Mouse (Mus musculus) liver, embryonic 12.5 days (tissue): ENCODE data around the gene Zfp629. TPM values are rescaled to one million over a fixed set of nuclear protein-coding genes. Genes with fewer than 3 reads are reported as not detected.
"Not testable (repeated sequence)": the region's sequence is repeated elsewhere in the genome, so short reads cannot be mapped to it uniquely, and the experiment has no call there.

Source experiments
- ATAC-seq: fragments of 200-750 bp; cut with Nextera tagmentation; 2 replicates; pipeline ENCODE4 v1.8.0; 2017; ENCODE audit warnings: moderate number of reproducible peaks, mild to moderate bottlenecking, moderate library complexity
- H3K27ac ChIP-seq: fragments of 300-500 bp; sonication (generic); 2 replicates; pipeline ENCODE4 v1.5.1; 2016; ENCODE audit warnings: mild to moderate bottlenecking
- H3K27me3 ChIP-seq: fragments of 300-500 bp; sonication (generic); replicated peaks from 2 replicates; pipeline ENCODE4 v1.6.1; 2016; ENCODE audit warnings: mild to moderate bottlenecking, moderate library complexity
- H3K36me3 ChIP-seq: fragments of 300-500 bp; sonication (generic); 2 replicates; pipeline ENCODE4 v1.6.1; 2016; ENCODE audit warnings: mild to moderate bottlenecking, moderate library complexity
- H3K4me1 ChIP-seq: fragments of 300-500 bp; sonication (generic); 2 replicates; pipeline ENCODE4 v1.6.1; 2016
- H3K4me2 ChIP-seq: fragments of 300-500 bp; sonication (generic); 2 replicates; pipeline ENCODE4 v1.6.1; 2016; ENCODE audit warnings: mild to moderate bottlenecking, moderate library complexity
- H3K4me3 ChIP-seq: fragments of 300-500 bp; sonication (generic); 2 replicates; pipeline ENCODE4 v1.5.1; 2016; ENCODE audit warnings: mild to moderate bottlenecking, moderate library complexity
- H3K9ac ChIP-seq: fragments of 300-500 bp; sonication (generic); 2 replicates; pipeline ENCODE4 v1.6.1; 2016; ENCODE audit warnings: mild to moderate bottlenecking, moderate library complexity
- H3K9me3 ChIP-seq: fragments of 300-500 bp; sonication (generic); replicated peaks from 2 replicates; pipeline ENCODE4 v1.6.1; 2016; ENCODE audit warnings: mild to moderate bottlenecking, moderate library complexity
- WGBS: fragments of 180-500 bp; shearing (Covaris S2); methylation state at CpG from one replicate; pipeline ENCODE4 v1.1.7; 2016; ENCODE audit not compliant: insufficient replicate concordance; 5-methylcytosine and 5-hydroxymethylcytosine counted together
- polyA plus RNA-seq: library from polyadenylated mRNA; unstranded; fragments of >200 nt; fragmentation: Nextera tagmentation; extraction: Ambion mirVana; gene quantifications from 2 replicates; pipeline ENCODE4 v1.2.1, GENCODE M21; 2016

Zfp629 gene
- polyA plus RNA-seq, 1 experiment from 2014 or later: 3.8 TPM

DNA sequence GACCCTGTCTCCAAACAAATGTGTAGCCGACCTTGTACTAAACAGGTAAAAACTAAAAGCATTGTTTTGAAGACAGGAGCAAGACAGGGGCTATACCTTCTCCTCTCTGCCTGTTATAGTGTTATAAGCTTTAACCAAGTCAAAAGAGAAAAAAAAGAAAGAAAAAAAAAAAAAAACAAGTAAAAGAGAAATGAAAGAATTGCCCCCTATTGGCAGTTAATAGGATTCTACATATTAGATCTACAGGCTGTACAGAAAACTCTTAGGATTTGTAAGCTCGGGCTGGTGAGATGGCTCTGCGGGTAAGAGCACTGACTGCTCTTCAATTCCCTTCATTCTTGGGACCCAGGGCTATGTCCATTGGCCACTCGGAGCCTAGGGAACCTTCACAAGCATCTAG lies 26.7 kb upstream of the Zfp629 start:
- Histone ChIP-seq H3K27ac (no peak overlapping the region), H3K27me3 (peaks cover 65% of the 10 kb centered on the region), H3K36me3 (no peaks in the 10 kb centered on the region), H3K4me1 (peaks cover 3% of the 10 kb centered on the region; the same call in 1 of the 2 replicates), H3K4me2 (no peak overlapping the region), H3K4me3 (no peak overlapping the region), H3K9ac (no peak overlapping the region), H3K9me3 (no peaks in the 10 kb centered on the region)
- ATAC-seq: no peak
- 54% methylated on average over 4 of the region's 4 CpGs for WGBS

DNA sequence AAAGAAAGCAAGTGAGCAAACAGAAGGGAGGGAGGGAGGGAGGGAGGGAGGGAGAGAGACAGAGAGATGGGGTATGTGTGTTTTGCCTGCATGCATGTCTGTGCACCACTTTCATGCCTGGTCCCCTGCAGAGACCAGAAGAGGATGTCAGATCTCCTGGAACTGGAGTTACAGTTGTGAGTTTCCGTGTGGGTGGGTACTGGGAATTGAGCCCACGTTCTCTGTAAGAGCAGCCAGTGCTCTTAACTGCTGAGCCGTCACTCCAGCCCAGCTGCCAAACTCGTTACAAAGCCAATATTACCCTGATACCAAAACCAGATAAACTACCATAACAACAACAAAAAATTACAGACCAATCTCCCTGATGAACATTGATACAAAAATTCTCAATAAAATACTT lies 25.7 kb upstream of the Zfp629 start:
- no peaks in the 10 kb centered on the region for H3K36me3 ChIP-seq
- no peak for ATAC-seq
- H3K9me3 ChIP-seq: no peaks in the 10 kb centered on the region
- WGBS: 39% methylated on average over 4 of the region's 4 CpGs
- no peak overlapping the region for H3K4me2 ChIP-seq
- no peak overlapping the region for H3K9ac ChIP-seq
- H3K27me3 ChIP-seq: peaks cover 70% of the 10 kb centered on the region
- H3K4me1 ChIP-seq: peaks cover 9% of the 10 kb centered on the region
- no peak overlapping the region for H3K4me3 ChIP-seq
- no peak overlapping the region for H3K27ac ChIP-seq

DNA sequence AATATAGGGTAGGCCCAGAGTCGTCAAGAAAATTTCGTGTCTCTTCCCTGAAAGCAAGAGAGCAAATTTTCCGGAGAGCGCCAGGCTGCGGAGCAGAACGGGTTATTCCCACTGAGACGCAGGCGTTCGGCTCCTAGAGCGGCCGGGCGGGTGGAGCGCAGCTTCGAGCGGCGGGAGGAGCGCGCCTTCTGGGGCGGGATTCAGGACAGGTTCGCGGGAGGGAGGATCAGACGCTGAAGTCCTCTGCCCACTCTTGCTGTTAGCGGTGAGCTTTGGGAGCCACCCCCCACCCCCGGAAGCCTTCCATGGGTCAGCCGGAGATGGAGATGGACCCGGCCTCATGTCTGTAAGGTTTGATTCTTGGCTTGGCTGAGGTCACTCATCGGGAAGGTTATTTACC lies 21.4 kb upstream of the Zfp629 start:
- ATAC-seq: no peak
- Histone ChIP-seq H3K9me3 (no peaks in the 10 kb centered on the region), H3K4me2 (peak overlapping the region; percentile 59), H3K4me1 (peaks cover 9% of the 10 kb centered on the region), H3K36me3 (no peaks in the 10 kb centered on the region), H3K27me3 (peaks cover 60% of the 10 kb centered on the region), H3K27ac (no peak overlapping the region), H3K4me3 (peak overlapping the region; percentile 47), H3K9ac (peak overlapping the region; percentile 12; the same call in 1 of the 2 replicates)
- WGBS: 2% methylated on average over 27 of the region's 27 CpGs

DNA sequence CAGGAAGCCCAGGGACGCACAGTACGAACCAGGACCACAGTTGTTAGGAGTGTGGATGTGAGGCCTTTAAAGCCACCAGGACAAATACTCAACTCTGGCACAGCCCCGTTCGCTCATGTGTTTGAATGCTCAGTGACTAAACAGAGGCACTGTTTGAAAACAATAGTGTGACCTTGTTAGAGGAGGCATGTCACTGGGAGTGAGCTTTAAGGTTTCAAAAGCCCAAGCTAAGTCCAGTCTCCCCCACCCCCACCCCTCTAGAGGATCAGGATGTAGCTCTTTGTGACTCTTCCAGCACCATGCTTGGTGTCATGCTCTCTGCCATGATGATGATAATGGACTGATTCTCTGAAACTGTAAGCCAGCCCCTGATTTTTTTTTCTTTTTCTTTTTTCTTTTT lies 15.8 kb upstream of the Zfp629 start:
- Histone ChIP-seq H3K9ac (no peak overlapping the region), H3K4me1 (peaks cover 14% of the 10 kb centered on the region), H3K27ac (no peak overlapping the region), H3K27me3 (peaks cover 19% of the 10 kb centered on the region), H3K4me3 (no peak overlapping the region), H3K36me3 (no peaks in the 10 kb centered on the region), H3K9me3 (no peaks in the 10 kb centered on the region), H3K4me2 (no peak overlapping the region)
- ATAC-seq: no peak
- WGBS: 84% methylated on average over 4 of the region's 4 CpGs

DNA sequence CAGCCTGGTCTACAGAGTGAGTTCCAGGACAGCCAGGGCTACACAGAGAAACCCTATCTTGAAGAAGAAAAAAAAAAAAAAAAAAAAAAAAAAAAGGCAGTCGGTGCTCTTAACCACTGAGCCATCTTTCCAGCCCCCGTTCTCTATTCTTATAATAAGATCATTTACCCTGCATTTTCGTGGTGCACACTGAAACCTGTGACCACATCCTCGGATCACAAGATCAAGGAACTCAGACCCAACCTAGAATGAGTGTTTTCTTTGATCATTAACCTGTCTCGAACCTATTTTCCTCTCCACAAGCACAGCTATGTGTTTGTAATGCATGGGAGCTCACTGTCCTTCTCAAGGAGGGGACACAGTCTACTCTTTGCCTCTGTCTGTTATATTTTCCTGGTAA lies 13.0 kb upstream of the Zfp629 start:
- no peak overlapping the region for H3K27ac ChIP-seq
- H3K27me3 ChIP-seq: no peaks in the 10 kb centered on the region; the same call in 1 of the 2 replicates
- H3K9me3 ChIP-seq: no peaks in the 10 kb centered on the region
- H3K4me1 ChIP-seq: peaks cover 19% of the 10 kb centered on the region
- no peak overlapping the region for H3K4me2 ChIP-seq
- 67% methylated on average over 5 of the region's 5 CpGs for WGBS
- ATAC-seq: no peak
- H3K36me3 ChIP-seq: no peaks in the 10 kb centered on the region
- H3K9ac ChIP-seq: no peak overlapping the region
- no peak overlapping the region for H3K4me3 ChIP-seq

DNA sequence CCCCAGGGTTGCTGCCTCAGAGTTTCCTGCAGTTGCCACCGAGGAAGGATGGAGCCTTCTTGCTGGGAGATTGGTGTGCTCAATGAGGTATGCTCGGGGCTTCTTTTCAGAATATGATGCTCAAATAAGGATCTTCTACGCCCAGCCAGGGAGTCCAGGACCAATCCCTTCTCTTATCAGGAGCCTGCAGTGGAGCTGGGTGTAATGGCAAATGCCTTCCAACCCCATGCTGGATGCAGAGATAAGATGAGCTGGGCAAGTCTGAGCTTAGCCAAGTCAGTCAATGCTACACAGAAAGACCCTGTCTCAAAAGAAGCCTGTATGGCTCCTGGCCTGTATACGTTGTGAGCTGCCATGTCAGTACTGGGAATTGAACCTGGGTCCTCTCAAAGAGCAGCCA lies 10.9 kb upstream of the Zfp629 start:
- H3K27ac ChIP-seq: peak overlapping the region; percentile 84
- ATAC-seq: peak; percentile 100
- H3K9ac ChIP-seq: peak overlapping the region; percentile 36; the same call in 1 of the 2 replicates
- peaks cover 19% of the 10 kb centered on the region for H3K4me1 ChIP-seq
- H3K27me3 ChIP-seq: no peaks in the 10 kb centered on the region; the same call in 1 of the 2 replicates
- whole genome bisulfite sequencing: 30% methylated on average over 4 of the region's 4 CpGs
- peak overlapping the region; percentile 31 for H3K4me3 ChIP-seq
- no peaks in the 10 kb centered on the region for H3K36me3 ChIP-seq
- peak overlapping the region; percentile 63 for H3K4me2 ChIP-seq
- H3K9me3 ChIP-seq: no peaks in the 10 kb centered on the region

DNA sequence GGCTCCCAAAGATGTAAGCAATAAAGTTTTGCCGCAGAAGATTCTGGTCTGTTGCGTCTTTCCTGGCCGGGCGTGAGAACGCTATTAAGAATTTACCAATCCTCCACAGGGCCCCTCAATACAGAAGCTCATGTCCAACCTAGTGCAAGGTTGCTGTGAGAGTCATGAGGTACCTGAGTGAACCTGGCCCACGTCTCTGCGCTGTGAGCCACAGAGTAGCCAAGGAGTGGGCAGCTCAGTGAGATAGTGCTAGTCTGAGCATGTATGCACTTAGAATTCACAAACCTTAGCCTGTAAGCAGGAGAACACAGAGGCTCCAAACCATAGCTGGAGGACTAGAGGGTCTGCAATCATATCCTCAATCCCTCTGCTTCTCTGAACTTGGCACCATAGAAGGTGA lies 10.4 kb upstream of the Zfp629 start:
- Histone ChIP-seq H3K4me1 (peaks cover 19% of the 10 kb centered on the region), H3K36me3 (no peaks in the 10 kb centered on the region), H3K27me3 (no peaks in the 10 kb centered on the region; the same call in 1 of the 2 replicates), H3K4me3 (peak overlapping the region; percentile 31), H3K9me3 (no peaks in the 10 kb centered on the region), H3K9ac (peak overlapping the region; percentile 36; the same call in 1 of the 2 replicates), H3K27ac (peak overlapping the region; percentile 84), H3K4me2 (peak overlapping the region; percentile 63)
- 90% methylated on average over 7 of the region's 7 CpGs for WGBS
- 0 out of 2 replicates have a peak, but pooled peaks have one; percentile 31 for ATAC-seq

DNA sequence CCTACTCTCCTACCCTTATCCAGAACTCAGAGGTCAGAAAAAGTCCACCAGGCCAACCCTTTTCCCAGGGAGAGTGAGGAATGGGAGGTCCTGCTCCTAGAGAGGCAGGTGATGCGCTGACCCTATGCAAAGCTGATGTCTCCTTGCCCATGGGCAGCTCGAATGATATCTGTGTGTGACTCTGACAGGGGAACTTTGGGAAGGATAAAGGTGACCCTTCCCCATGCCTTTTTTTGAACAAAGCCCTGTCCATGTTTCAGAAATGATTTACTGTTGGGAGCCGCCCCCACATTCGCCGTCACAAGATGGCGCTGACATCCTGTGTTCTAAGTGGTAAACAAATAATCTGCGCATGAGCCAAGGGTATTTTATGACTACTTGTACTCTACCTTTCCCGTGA lies 2.8 kb upstream of the Zfp629 start:
- H3K36me3 ChIP-seq, H3K27ac ChIP-seq, H3K4me3 ChIP-seq, H3K9ac ChIP-seq, H3K27me3 ChIP-seq, H3K4me2 ChIP-seq, ATAC-seq, H3K9me3 ChIP-seq: not testable (repeated sequence)
- WGBS: 89% methylated on average over 7 of the region's 8 CpGs
- peaks cover 27% of the 10 kb centered on the region for H3K4me1 ChIP-seq

DNA sequence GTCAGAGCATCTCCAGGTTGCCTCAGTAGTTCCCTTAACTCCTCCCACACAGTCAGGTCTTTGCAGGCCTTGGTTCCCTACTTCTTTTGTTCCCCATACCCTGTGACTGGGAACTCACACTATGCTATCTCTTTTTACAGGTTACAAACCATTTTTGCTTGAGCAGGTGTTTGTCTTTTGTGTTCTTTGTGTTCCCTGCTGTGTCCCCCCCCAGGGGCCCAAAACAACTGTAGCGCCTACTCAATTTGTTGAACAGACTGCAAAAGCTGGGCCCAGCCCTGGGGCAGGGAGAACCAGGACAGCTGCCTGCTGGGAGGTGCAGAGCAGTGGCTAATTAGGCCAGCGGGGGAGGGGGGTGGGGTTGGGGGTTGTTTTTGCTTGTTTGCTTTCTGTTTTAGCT lies 2.4 kb upstream of the Zfp629 start:
- no peaks in the 10 kb centered on the region for H3K36me3 ChIP-seq
- 61% methylated on average over 2 of the region's 2 CpGs for WGBS

DNA sequence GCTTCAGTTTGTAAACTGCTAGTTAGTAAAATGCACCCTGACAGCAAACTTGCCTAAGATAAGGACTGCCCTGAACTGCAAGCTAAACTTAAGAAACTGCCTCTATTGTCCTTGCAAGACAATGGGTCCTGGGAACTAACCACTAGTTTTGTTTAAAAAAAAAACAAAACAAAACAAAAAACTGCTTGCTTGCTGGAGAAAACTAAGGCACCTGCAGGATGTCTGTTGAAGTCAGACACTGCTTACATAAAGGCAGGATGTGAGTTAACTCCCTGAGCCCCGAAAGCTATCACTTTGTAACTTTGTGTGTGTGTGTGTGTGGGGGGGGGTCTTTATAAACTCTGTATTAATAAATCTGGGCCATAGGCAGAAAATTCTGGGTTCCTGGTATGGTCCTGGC lies 1.3 kb upstream of the Zfp629 start:
- peaks cover 11% of the 10 kb centered on the region for H3K36me3 ChIP-seq
- 61% methylated on average over 1 of the region's 1 CpGs for WGBS
- H3K27ac ChIP-seq: no peak overlapping the region
- H3K4me2 ChIP-seq: no peak overlapping the region
- H3K4me3 ChIP-seq: no peak overlapping the region
- ATAC-seq: no peak
- H3K9ac ChIP-seq: no peak overlapping the region
- peaks cover 27% of the 10 kb centered on the region for H3K4me1 ChIP-seq
- 0 out of 2 replicates have a peak, but pooled peaks cover 7% of the 10 kb centered on the region for H3K27me3 ChIP-seq
- no peaks in the 10 kb centered on the region for H3K9me3 ChIP-seq

More for the DNA sequence above, 2.4 kb upstream of the Zfp629 start:
- Histone ChIP-seq H3K4me3 (no peak overlapping the region), H3K4me2 (no peak overlapping the region), H3K27me3 (0 out of 2 replicates have a peak, but pooled peaks cover 7% of the 10 kb centered on the region), H3K27ac (no peak overlapping the region), H3K9me3 (no peaks in the 10 kb centered on the region), H3K9ac (no peak overlapping the region), H3K4me1 (peaks cover 27% of the 10 kb centered on the region)
- ATAC-seq: no peak

DNA sequence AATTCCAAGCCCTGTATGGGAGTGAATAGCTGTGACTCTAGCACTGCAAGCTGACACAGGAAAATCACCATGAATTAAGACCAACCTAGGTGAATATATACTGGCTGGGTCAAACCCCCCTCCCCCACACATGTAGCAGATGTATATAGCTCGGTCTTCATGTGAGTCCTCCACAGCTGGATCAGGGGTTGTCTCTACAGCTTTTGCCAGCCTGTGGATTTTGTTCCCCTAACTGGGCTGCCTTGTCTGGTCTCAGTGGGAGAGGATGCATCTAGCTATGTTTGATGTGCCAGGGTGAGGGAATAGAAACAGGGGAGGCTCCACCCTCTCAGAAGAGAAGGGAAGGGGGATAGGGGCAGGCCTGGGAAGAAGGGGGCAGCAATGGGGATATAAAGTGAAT lies 739 bp upstream of the Zfp629 start:
- Histone ChIP-seq H3K9me3 (0 out of 2 replicates have a peak, but pooled peaks cover 5% of the 10 kb centered on the region), H3K36me3 (peaks cover 16% of the 10 kb centered on the region), H3K4me3 (no peak overlapping the region), H3K27ac (no peak overlapping the region), H3K27me3 (0 out of 2 replicates have a peak, but pooled peaks cover 7% of the 10 kb centered on the region), H3K9ac (no peak overlapping the region), H3K4me1 (peaks cover 27% of the 10 kb centered on the region), H3K4me2 (no peak overlapping the region)
- no peak for ATAC-seq
- WGBS: 58% methylated on average over 1 of the region's 1 CpGs

DNA sequence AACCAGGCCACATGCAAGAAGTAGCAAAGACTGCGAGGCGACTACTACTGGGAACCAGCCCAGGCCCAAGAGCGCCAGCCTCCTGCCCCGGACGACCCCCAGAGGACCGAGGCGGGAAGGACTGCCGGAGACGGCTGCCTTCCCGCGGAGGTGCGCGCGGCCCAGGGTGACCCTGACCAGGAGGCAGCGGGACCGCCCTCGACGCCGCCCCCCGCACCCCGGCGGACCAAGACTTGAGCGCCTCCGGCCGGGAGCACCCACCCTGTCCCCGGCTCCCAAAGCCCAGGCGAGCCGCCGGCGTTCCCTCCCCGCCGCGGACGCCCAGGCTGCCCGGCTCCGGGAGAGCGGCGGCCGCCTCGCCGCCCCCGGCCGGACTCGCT lies 1.1 kb downstream of the Zfp629 start:
- peaks cover 27% of the 10 kb centered on the region for H3K4me1 ChIP-seq
- ATAC-seq: peak; percentile 61
- H3K27me3 ChIP-seq: 0 out of 2 replicates have a peak, but pooled peaks cover 7% of the 10 kb centered on the region

DNA sequence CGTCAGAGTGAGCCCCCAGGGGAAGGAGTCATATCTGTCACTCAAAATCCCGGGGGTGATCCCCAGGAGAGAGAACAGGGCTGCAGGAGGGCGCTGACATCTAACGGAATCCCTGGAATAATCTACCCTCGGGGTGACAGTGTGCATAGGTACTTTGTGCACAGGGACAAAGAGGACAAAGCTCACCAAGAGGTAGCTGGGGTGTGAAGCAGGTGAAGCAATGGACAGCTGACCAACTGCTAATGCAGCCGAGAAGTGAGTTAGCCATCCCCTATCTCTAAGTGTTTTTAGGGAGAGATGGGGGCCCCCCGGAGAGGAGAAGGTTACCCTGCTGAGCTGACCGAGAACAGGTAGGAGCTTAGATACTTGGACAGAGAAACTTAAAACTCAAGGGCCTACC lies 1.5 kb downstream of the Zfp629 start:
- Histone ChIP-seq H3K4me3 (peak overlapping the region; percentile 79), H3K27me3 (0 out of 2 replicates have a peak, but pooled peaks cover 7% of the 10 kb centered on the region), H3K9ac (peak overlapping the region; percentile 90), H3K4me2 (peak overlapping the region; percentile 92), H3K27ac (no peak overlapping the region), H3K4me1 (peaks cover 27% of the 10 kb centered on the region), H3K36me3 (peaks cover 38% of the 10 kb centered on the region), H3K9me3 (0 out of 2 replicates have a peak, but pooled peaks cover 10% of the 10 kb centered on the region)
- 41% methylated on average over 8 of the region's 8 CpGs for WGBS
- peak; percentile 7; the same call in 1 of the 2 replicates for ATAC-seq

More for the DNA sequence above, 1.1 kb downstream of the Zfp629 start:
- Histone ChIP-seq H3K4me2 (peak overlapping the region; percentile 92), H3K36me3 (peaks cover 34% of the 10 kb centered on the region), H3K9me3 (0 out of 2 replicates have a peak, but pooled peaks cover 10% of the 10 kb centered on the region), H3K9ac (peak overlapping the region; percentile 90), H3K4me3 (peak overlapping the region; percentile 79), H3K27ac (peak overlapping the region; percentile 65)
- 2% methylated on average over 27 of the region's 44 CpGs for WGBS
